Comparison of ENCODE assay signal across 15 mouse cellular contexts in the genomic region with DNA sequence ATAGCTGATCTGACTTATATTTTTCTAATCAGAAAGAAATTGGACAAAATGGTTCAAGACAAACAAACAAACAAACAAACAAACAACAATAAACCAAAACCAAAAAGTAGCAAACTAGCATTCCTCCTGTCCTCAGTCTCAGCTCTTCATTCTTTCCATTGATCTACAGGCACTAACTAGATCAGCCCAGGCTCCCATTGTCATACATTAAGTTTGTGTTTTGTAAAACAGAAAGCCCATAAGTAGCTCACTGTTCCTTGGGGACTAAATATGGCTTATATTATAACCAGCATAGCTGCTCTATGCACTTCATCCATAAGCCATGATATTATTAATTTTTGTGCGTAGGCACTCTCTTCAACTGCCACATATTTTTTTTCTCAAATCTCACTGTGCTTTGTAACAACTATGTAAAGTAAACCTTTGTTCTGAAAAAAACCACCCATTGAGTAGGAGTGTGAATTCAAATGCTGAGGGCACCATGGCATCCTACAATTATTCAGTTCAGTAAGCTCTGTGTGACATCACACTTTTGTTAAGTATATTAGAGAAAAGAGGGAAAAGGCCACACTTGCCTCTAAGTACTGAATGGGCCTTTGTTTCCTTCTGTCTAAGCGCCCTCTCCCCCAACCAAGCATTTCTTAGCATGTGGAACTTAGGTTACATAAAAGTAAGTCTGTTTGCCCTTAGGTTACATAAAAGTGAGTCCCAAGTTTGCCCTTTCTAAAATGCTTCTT.
DNase-seq lines count a peak whose midpoint lies in the region; ATAC-seq lines count a peak whose summit lies in the region.
"Had no signal": no experiment of that assay in that cellular context is flagged by ENCODE, and none has a peak within 500 bp of the region (broad histone marks: within the 10 kb centered on the region; RNA-seq: fewer than 3 reads in every experiment).

No protein-coding gene starts in this region.

- no peaks in the 10 kb centered on the region for H3K9me3 ChIP-seq in neural tube, embryonic 12.5 days
- H3K9me3 ChIP-seq in neural tube, embryonic 15.5 days (replicated peaks) = no peaks in the 10 kb centered on the region
- no peaks in the 10 kb centered on the region for H3K9me3 ChIP-seq in hindbrain, embryonic 14.5 days (ENCODE audit: control insufficient read depth, low read length)
- H3K9me3 ChIP-seq in kidney, embryonic 16.5 days (ENCODE audit: low read length) = 0 out of 2 replicates have a peak, but pooled peaks cover 2% of the 10 kb centered on the region
- H3K9me3 ChIP-seq: embryonic facial prominence, embryonic 15.5 days; heart, embryonic 15.5 days; megakaryocyte, embryonic 14.5 days had no signal

- 16% methylated on average over 2 of the region's 2 CpGs for WGBS in neural tube, embryonic 12.5 days
- 27% methylated on average over 2 of the region's 2 CpGs for WGBS in neural tube, embryonic 15.5 days
- 13% methylated on average over 2 of the region's 2 CpGs for WGBS in hindbrain, embryonic 14.5 days
- WGBS in kidney, embryonic 16.5 days = 71% methylated on average over 2 of the region's 2 CpGs

- no peak overlapping the region for H3K4me3 ChIP-seq in neural tube, embryonic 12.5 days
- no peak overlapping the region for H3K4me3 ChIP-seq in neural tube, embryonic 15.5 days (replicated peaks)
- H3K4me3 ChIP-seq in hindbrain, embryonic 14.5 days (replicated peaks; ENCODE audit: low read length) = no peak overlapping the region
- no peak overlapping the region for H3K4me3 ChIP-seq in kidney, embryonic 16.5 days (ENCODE audit: low read length)
- H3K4me3 ChIP-seq: embryonic facial prominence, embryonic 15.5 days; heart, embryonic 15.5 days; megakaryocyte, embryonic 14.5 days had no signal

- H3K27ac ChIP-seq in neural tube, embryonic 12.5 days = no peak overlapping the region
- H3K27ac ChIP-seq in neural tube, embryonic 15.5 days (replicated peaks) = no peak overlapping the region
- no peak overlapping the region for H3K27ac ChIP-seq in hindbrain, embryonic 14.5 days
- H3K27ac ChIP-seq in kidney, embryonic 16.5 days (ENCODE audit: low read length) = no peak overlapping the region
- H3K27ac ChIP-seq: embryonic facial prominence, embryonic 15.5 days; heart, embryonic 15.5 days had no signal

- H3K4me1 ChIP-seq in neural tube, embryonic 12.5 days = no peaks in the 10 kb centered on the region
- no peaks in the 10 kb centered on the region for H3K4me1 ChIP-seq in neural tube, embryonic 15.5 days
- H3K4me1 ChIP-seq in hindbrain, embryonic 14.5 days (replicated peaks; ENCODE audit: control insufficient read depth, insufficient read depth, low read length) = no peaks in the 10 kb centered on the region
- H3K4me1 ChIP-seq in kidney, embryonic 16.5 days (ENCODE audit: insufficient read depth, low read length) = no peaks in the 10 kb centered on the region
- H3K4me1 ChIP-seq: embryonic facial prominence, embryonic 15.5 days; heart, embryonic 15.5 days; megakaryocyte, embryonic 14.5 days had no signal

- DNase-seq in embryo, embryonic 10 days (ENCODE audit: low spot score) = peak; percentile 61
- no peak for DNase-seq in embryo, embryonic 9.5 days (ENCODE audit: extremely low spot score)
- no peak for DNase-seq in hindbrain, embryonic 14.5 days (ENCODE audit: low spot score)
- no peak for DNase-seq in urinary bladder, postnatal 14 days (ENCODE audit: low spot score)
- DNase-seq in cerebellum, adult 11-12 months = no peak
- DNase-seq: cerebellum, adult 8-10 months; kidney, adult 9 months; lung, embryonic 14.5 days had no signal

- no peaks in the 10 kb centered on the region for H3K36me3 ChIP-seq in neural tube, embryonic 12.5 days
- no peaks in the 10 kb centered on the region for H3K36me3 ChIP-seq in neural tube, embryonic 15.5 days
- no peaks in the 10 kb centered on the region for H3K36me3 ChIP-seq in hindbrain, embryonic 14.5 days (replicated peaks; ENCODE audit: control insufficient read depth, insufficient read depth)
- H3K36me3 ChIP-seq in kidney, embryonic 16.5 days (ENCODE audit: insufficient read depth, low read length) = no peaks in the 10 kb centered on the region
- H3K36me3 ChIP-seq: embryonic facial prominence, embryonic 15.5 days; heart, embryonic 15.5 days had no signal

- no peak overlapping the region for H3K4me2 ChIP-seq in neural tube, embryonic 12.5 days (replicated peaks)
- no peak overlapping the region for H3K4me2 ChIP-seq in neural tube, embryonic 15.5 days
- H3K4me2 ChIP-seq in hindbrain, embryonic 14.5 days (replicated peaks) = no peak overlapping the region
- no peak overlapping the region for H3K4me2 ChIP-seq in kidney, embryonic 16.5 days (replicated peaks; ENCODE audit: low read depth, low read length)
- H3K4me2 ChIP-seq: embryonic facial prominence, embryonic 15.5 days; heart, embryonic 15.5 days; lung, embryonic 14.5 days had no signal

- H3K9ac ChIP-seq in neural tube, embryonic 12.5 days = no peak overlapping the region
- H3K9ac ChIP-seq in neural tube, embryonic 15.5 days (replicated peaks) = no peak overlapping the region
- no peak overlapping the region for H3K9ac ChIP-seq in hindbrain, embryonic 14.5 days
- no peak overlapping the region for H3K9ac ChIP-seq in kidney, embryonic 16.5 days (replicated peaks; ENCODE audit: low read length)
- H3K9ac ChIP-seq: embryonic facial prominence, embryonic 15.5 days; heart, embryonic 15.5 days; lung, embryonic 14.5 days had no signal

- peak; percentile 75 for ATAC-seq in neural tube, embryonic 12.5 days (ENCODE audit: low FRiP score, low read depth)
- ATAC-seq in neural tube, embryonic 15.5 days (ENCODE audit: low FRiP score) = no peak
- ATAC-seq in hindbrain, embryonic 14.5 days (ENCODE audit: low FRiP score) = peak; percentile 53; the same call in 1 of the 2 replicates
- no peak for ATAC-seq in kidney, embryonic 16.5 days (ENCODE audit: low FRiP score, low TSS enrichment)
- ATAC-seq: Patski had no signal

- no peaks in the 10 kb centered on the region for H3K27me3 ChIP-seq in neural tube, embryonic 12.5 days (replicated peaks)
- H3K27me3 ChIP-seq in neural tube, embryonic 15.5 days (replicated peaks) = no peaks in the 10 kb centered on the region
- no peaks in the 10 kb centered on the region for H3K27me3 ChIP-seq in hindbrain, embryonic 14.5 days (ENCODE audit: control insufficient read depth, insufficient read depth, low read length)
- no peaks in the 10 kb centered on the region for H3K27me3 ChIP-seq in kidney, embryonic 16.5 days (ENCODE audit: insufficient read depth, low read length)
- H3K27me3 ChIP-seq: embryonic facial prominence, embryonic 15.5 days; heart, embryonic 15.5 days; megakaryocyte, embryonic 14.5 days had no signal

Comparison
In these comparisons a context has a peak if more than half of its experiments do, and no peak if none do; other contexts are left out.
1. ATAC-seq: peak in neural tube, embryonic 12.5 days (single experiment) and hindbrain, embryonic 14.5 days (single experiment); none in neural tube, embryonic 15.5 days (single experiment) and kidney, embryonic 16.5 days (single experiment).